ENCODE assay signal across 9 mouse cellular contexts in the genomic region with DNA sequence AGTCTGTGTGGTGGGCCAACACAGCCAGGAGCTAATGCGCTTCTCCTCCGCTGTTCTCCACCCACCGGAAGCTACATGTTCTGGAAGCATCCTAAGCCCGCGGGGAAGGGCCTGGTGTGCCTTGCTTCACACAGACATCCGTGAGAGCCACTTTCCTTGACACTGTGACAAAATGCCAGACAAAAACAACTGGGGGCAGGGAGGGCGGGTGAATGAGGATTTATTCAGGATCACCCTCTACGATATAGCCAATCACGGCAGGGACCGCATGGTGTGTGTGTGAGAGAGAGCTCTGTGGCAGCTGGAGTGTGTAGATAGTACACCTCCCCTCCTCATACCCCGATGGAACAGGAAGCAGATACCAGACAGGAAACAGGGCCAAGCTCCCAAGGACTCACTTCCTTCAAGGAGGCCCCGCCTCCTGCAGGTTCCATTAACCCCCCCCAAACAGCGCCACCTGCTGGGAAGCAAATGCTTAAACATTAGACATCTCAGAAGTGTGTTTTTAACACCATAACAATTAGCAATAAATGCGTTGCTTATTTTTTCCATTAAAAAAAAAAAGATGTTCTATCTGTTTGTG. TPM values are rescaled to one million over a fixed set of nuclear protein-coding genes. Genes with fewer than 3 reads are reported as not detected.
DNase-seq lines count a peak whose midpoint lies in the region; ATAC-seq and TF ChIP-seq lines count a peak whose summit lies in the region.
"Had no signal": no experiment of that assay in that cellular context is flagged by ENCODE, and none has a peak within 500 bp of the region (broad histone marks: within the 10 kb centered on the region; RNA-seq: fewer than 3 reads in every experiment).

No protein-coding gene starts in this region.

- H3K27me3 ChIP-seq in hindbrain, embryonic 12.5 days, result no peaks in the 10 kb centered on the region
- H3K27me3 ChIP-seq: midbrain, embryonic 12.5 days had no signal

- peak; percentile 100 for ATAC-seq in granulocyte monocyte progenitor cell, adult 5-6 weeks (replicated peaks; ENCODE audit: poor library complexity, severe bottlenecking)
- peak; percentile 67 for ATAC-seq in neutrophil, adult 5-6 weeks (ENCODE audit: extremely low read depth, insufficient number of reproducible peaks, low FRiP score, poor library complexity, severe bottlenecking)
- ATAC-seq in hindbrain, embryonic 12.5 days (ENCODE audit: low FRiP score), result no peak

- no peak overlapping the region for H3K4me3 ChIP-seq in layer of hippocampus, adult 2 months
- H3K4me3 ChIP-seq in hindbrain, embryonic 12.5 days, result no peak overlapping the region
- H3K4me3 ChIP-seq: midbrain, embryonic 12.5 days had no signal

- no peaks in the 10 kb centered on the region for H3K36me3 ChIP-seq in hindbrain, embryonic 12.5 days
- H3K36me3 ChIP-seq: midbrain, embryonic 12.5 days had no signal

- TF ChIP-seq CTCF in layer of hippocampus, adult 2 months (conservative IDR thresholded peaks at IDR 0.05), result peak; percentile 61

- intact Hi-C loops in left cerebral cortex, postnatal 36 days (cut with DNase I), result loop anchor here (5.0 kb wide), 1 partner anchor 138 kb away; no protein-coding TSS in a partner anchor

- H3K4me2 ChIP-seq in hindbrain, embryonic 12.5 days (replicated peaks), result no peak overlapping the region
- H3K4me2 ChIP-seq: midbrain, embryonic 12.5 days had no signal

- WGBS in hindbrain, embryonic 12.5 days, result 87% methylated on average over 14 of the region's 14 CpGs

- no peak overlapping the region for H3K9ac ChIP-seq in hindbrain, embryonic 12.5 days
- H3K9ac ChIP-seq: midbrain, embryonic 12.5 days had no signal

- no peak for DNase-seq in layer of hippocampus, adult 2 months (ENCODE audit: low spot score in 2 of 2)
- no peak for DNase-seq in layer of hippocampus, postnatal 25 days (ENCODE audit: extremely low spot score in 1 of 2, low spot score in 1 of 2)
- DNase-seq in kidney, postnatal 10 days, result peak; percentile 56
- DNase-seq in ovary, postnatal 14 days (ENCODE audit: low spot score), result no peak
- no peak for DNase-seq in left cerebral cortex, postnatal 36 days (ENCODE audit: low spot score in 2 of 2)

- H3K9me3 ChIP-seq in hindbrain, embryonic 12.5 days (replicated peaks), result no peaks in the 10 kb centered on the region
- H3K9me3 ChIP-seq: midbrain, embryonic 12.5 days had no signal

- no peak overlapping the region for H3K27ac ChIP-seq in layer of hippocampus, adult 2 months
- no peak overlapping the region for H3K27ac ChIP-seq in hindbrain, embryonic 12.5 days
- H3K27ac ChIP-seq: midbrain, embryonic 12.5 days had no signal

- H3K4me1 ChIP-seq in hindbrain, embryonic 12.5 days, result 0 out of 2 replicates have a peak, but pooled peaks cover 4% of the 10 kb centered on the region

RNA-seq across cellular contexts. Expression of a gene that starts 14.0 kb away (rescaled TPM):
- total RNA-seq in layer of hippocampus, adult 2 months (2021), result 100 to 1,000 TPM; 513 to 546 TPM
- total RNA-seq in layer of hippocampus, postnatal 25 days (2021), result 100 to 1,000 TPM; 606 to 645 TPM
- 263 and 299 TPM in 2 replicates for total RNA-seq in granulocyte monocyte progenitor cell, adult 5-6 weeks (2014; fragmentation: Nextera tagmentation)
- total RNA-seq in granulocyte monocyte progenitor cell, adult 5-6 weeks (2017), result 436 and 469 TPM in 2 replicates
- 511 and 516 TPM in 2 replicates for total RNA-seq in neutrophil, adult 5-6 weeks (2017)
- 672 and 677 TPM in 2 replicates for polyA plus RNA-seq in hindbrain, embryonic 12.5 days (2016; fragmentation: Nextera tagmentation; extraction: Ambion mirVana)
- total RNA-seq in left cerebral cortex, postnatal 36 days (2021), result 100 to 1,000 TPM; 487 to 491 TPM
